Mouse (Mus musculus) forebrain, embryonic 13.5 days (tissue): Measurements from ENCODE around the gene Gm20662. TPM values are rescaled to one million over a fixed set of nuclear protein-coding genes. Genes with fewer than 3 reads are reported as not detected.
A peak's percentile ranks its signal among the peaks of the same experiment; 100 is the strongest.

ENCODE experiments used
- ATAC-seq: fragments of 200-750 bp; cut with Nextera tagmentation; 2 replicates; pipeline ENCODE4 v1.8.0; 2017
- H3K27ac ChIP-seq: fragments of 300-500 bp; sonication (generic); 2 replicates; pipeline ENCODE4 v1.5.1; 2015; ENCODE audit warnings: inconsistent platforms, mild to moderate bottlenecking, moderate library complexity
- H3K27me3 ChIP-seq: fragments of 300-500 bp; sonication (generic); 2 replicates; pipeline ENCODE4 v1.6.1; 2015; ENCODE audit warnings: mild to moderate bottlenecking, inconsistent platforms
- H3K36me3 ChIP-seq: fragments of 300-500 bp; sonication (generic); 2 replicates; pipeline ENCODE4 v1.6.1; 2015; ENCODE audit warnings: mild to moderate bottlenecking, inconsistent platforms; ENCODE audit not compliant: poor library complexity, severe bottlenecking
- H3K4me1 ChIP-seq: fragments of 300-500 bp; sonication (generic); 2 replicates; pipeline ENCODE4 v1.6.1; 2015; ENCODE audit warnings: inconsistent platforms
- H3K4me2 ChIP-seq: fragments of 300-500 bp; sonication (generic); 2 replicates; pipeline ENCODE4 v1.6.1; 2015; ENCODE audit warnings: inconsistent platforms, mild to moderate bottlenecking, moderate library complexity
- H3K4me3 ChIP-seq: fragments of 300-500 bp; sonication (generic); 2 replicates; pipeline ENCODE4 v1.5.1; 2015; ENCODE audit warnings: mild to moderate bottlenecking, inconsistent platforms
- H3K9ac ChIP-seq: fragments of 300-500 bp; sonication (generic); 2 replicates; pipeline ENCODE4 v1.6.1; 2015; ENCODE audit warnings: mild to moderate bottlenecking, inconsistent platforms
- H3K9me3 ChIP-seq: fragments of 300-500 bp; sonication (generic); replicated peaks from 2 replicates; pipeline ENCODE4 v1.6.1; 2016; ENCODE audit warnings: inconsistent platforms
- WGBS: fragments of 180-500 bp; shearing (Covaris S2); methylation state at CpG from one replicate; pipeline ENCODE4 v1.1.7; 2015; 5-methylcytosine and 5-hydroxymethylcytosine counted together
- polyA plus RNA-seq: library from polyadenylated mRNA; unstranded; fragments of >200 nt; fragmentation: Nextera tagmentation; extraction: Ambion mirVana; gene quantifications from 2 replicates; pipeline ENCODE4 v1.2.1, GENCODE M21; 2015

Gene Gm20662
- polyA plus RNA-seq, 1 experiment from 2014 or later, result 0.52 TPM

DNA sequence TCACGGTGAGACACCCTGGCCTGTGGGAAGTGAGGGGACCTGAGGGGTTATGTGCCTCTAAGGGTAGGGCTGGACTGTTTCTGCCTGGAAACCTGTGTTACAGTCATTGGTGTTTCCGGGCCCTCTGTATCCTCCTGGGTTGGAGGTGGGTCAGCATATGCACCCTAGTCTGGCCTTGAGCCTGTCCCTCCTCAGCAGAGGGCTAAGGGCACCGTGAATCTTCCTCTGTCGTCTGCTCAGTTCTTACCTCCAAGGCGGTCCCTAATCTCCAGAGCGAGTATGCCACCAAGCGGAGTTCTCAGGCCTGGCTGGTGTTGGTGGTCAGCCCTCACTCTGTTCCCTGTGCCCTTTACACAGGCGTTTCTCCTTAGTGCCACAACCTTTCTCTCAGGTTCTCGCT lies 33.2 kb upstream of the Gm20662 start:
- ATAC-seq, result no peak
- Histone ChIP-seq H3K27me3 (no peaks in the 10 kb centered on the region), H3K4me3 (no peak overlapping the region), H3K27ac (no peak overlapping the region), H3K4me1 (peaks cover 11% of the 10 kb centered on the region), H3K9me3 (no peaks in the 10 kb centered on the region), H3K4me2 (no peak overlapping the region), H3K9ac (no peak overlapping the region), H3K36me3 (peaks cover 64% of the 10 kb centered on the region)
- WGBS, result 95% methylated on average over 9 of the region's 9 CpGs

DNA sequence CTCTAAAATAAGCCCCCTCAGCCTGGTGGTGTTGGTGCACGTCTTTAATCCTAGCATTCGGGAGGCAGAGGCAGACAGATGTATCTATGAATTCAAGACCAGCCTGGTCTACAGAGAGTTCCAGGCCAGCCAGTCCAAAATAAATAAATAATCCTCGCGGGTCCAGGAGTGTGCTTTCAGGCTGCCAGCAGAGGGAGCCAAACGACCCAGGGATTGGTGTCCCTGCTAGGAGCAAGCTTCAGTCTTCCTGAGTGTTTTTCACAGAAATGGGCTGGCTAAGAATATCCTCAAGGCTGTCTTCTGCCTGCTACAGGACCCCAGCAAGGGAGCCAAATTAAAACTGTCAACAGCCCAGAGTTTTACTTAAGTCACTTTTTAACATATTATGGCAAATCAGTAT lies 32.4 kb upstream of the Gm20662 start:
- peaks cover 67% of the 10 kb centered on the region for H3K36me3 ChIP-seq

DNA sequence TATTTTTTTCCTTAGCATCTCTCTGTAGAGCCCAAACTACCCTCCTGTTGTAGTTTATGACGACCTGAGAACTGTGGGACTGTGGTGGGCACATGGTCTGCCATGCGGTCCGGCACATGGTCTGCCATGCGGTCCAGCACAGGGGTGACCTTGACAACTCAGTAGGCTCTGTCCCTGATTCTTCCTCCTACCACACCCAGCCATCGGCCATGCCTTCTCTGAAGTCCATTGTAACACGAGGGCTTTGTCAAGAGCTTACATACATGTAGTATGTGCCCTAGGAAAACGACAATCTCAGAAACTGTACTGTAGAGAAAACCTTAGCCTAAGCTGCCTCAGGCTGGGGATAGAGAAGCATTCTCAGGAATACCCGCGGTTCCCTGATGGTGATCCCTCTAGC lies 31.5 kb upstream of the Gm20662 start:
- H3K27ac ChIP-seq, result no peak overlapping the region
- no peak overlapping the region for H3K4me3 ChIP-seq
- no peaks in the 10 kb centered on the region for H3K9me3 ChIP-seq
- no peaks in the 10 kb centered on the region for H3K27me3 ChIP-seq
- WGBS, result 93% methylated on average over 9 of the region's 9 CpGs
- peaks cover 11% of the 10 kb centered on the region for H3K4me1 ChIP-seq
- no peak for ATAC-seq
- H3K4me2 ChIP-seq, result no peak overlapping the region
- no peak overlapping the region for H3K9ac ChIP-seq
- H3K36me3 ChIP-seq, result peaks cover 67% of the 10 kb centered on the region

More for the DNA sequence above, 32.4 kb upstream of the Gm20662 start:
- ATAC-seq, result peak; percentile 38; the same call in 1 of the 2 replicates
- Histone ChIP-seq H3K4me2 (no peak overlapping the region), H3K9me3 (no peaks in the 10 kb centered on the region), H3K4me3 (no peak overlapping the region), H3K9ac (no peak overlapping the region), H3K27ac (no peak overlapping the region), H3K27me3 (no peaks in the 10 kb centered on the region), H3K4me1 (peaks cover 11% of the 10 kb centered on the region)
- 29% methylated on average over 5 of the region's 5 CpGs for WGBS

DNA sequence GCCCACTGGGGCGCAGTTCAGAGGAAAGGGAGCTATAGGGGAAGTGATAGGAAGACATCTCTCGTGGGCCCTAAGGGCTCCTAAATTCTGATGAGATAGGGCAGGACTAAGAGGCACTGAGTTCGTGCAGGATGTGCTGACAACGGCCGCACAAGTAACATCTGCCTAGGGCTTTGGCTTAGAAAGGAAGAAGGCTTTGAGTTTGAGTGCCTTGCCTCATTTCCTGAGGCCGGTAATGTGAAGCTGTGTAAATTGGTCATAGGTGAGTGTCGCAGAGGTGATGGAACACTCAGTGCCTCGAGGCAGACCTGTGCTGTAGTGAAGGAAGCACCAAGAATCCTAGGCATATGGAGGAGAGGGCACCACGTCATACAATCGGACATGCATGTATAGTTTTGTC lies 29.5 kb upstream of the Gm20662 start:
- no peak overlapping the region for H3K27ac ChIP-seq
- no peaks in the 10 kb centered on the region for H3K27me3 ChIP-seq
- no peak for ATAC-seq
- H3K9me3 ChIP-seq, result no peaks in the 10 kb centered on the region
- H3K36me3 ChIP-seq, result peaks cover 68% of the 10 kb centered on the region
- peaks cover 4% of the 10 kb centered on the region for H3K4me1 ChIP-seq
- WGBS, result 93% methylated on average over 10 of the region's 10 CpGs
- H3K4me3 ChIP-seq, result no peak overlapping the region
- no peak overlapping the region for H3K9ac ChIP-seq
- H3K4me2 ChIP-seq, result no peak overlapping the region

DNA sequence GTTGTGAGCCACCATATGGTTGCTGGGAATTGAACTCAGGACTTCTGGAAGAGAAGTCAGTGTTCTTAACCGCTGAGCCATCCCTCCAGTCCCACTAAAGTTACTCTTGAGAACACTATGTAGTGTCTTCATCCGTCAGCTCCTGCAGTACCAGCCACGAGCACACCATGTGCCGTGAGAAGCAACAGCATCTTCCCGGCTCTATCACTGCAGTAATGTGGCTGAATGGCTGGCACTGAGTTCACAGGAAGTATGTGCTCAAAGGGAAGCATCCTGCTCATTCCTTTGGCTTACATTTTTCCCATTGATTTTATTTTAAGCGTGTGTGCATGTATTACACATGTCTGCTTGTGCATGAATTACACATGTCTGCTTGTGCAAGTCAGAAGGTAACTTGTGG lies 28.7 kb upstream of the Gm20662 start:
- Histone ChIP-seq H3K27ac (no peak overlapping the region), H3K36me3 (peaks cover 65% of the 10 kb centered on the region), H3K27me3 (no peaks in the 10 kb centered on the region), H3K9ac (no peak overlapping the region), H3K4me2 (no peak overlapping the region), H3K4me3 (no peak overlapping the region), H3K9me3 (no peaks in the 10 kb centered on the region), H3K4me1 (no peaks in the 10 kb centered on the region)
- ATAC-seq, result no peak
- 92% methylated on average over 6 of the region's 6 CpGs for WGBS

DNA sequence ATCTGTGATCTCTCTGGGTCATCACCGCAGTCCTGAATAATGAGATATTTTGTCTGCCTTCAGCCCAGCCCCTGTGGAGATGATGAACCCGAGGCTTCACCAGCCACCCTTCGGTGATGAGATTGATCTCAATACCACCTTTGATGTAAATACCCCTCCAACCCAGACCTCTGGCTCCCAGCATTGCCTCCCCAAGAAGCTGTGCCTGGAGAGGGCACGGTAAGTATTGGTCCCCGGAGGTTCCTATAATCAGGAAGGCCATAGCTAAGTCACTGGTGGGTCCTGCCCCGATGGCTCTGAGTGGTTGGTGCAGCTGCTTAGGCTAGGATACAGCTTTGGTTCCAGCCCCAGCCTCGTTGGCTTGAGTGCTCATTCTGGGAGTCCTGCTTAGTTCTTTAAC lies 27.6 kb upstream of the Gm20662 start:
- no peak for ATAC-seq
- 94% methylated on average over 7 of the region's 7 CpGs for WGBS
- no peak overlapping the region for H3K4me2 ChIP-seq
- no peak overlapping the region for H3K9ac ChIP-seq
- peaks cover 55% of the 10 kb centered on the region for H3K36me3 ChIP-seq
- no peaks in the 10 kb centered on the region for H3K4me1 ChIP-seq
- H3K4me3 ChIP-seq, result no peak overlapping the region
- no peaks in the 10 kb centered on the region for H3K9me3 ChIP-seq
- no peak overlapping the region for H3K27ac ChIP-seq
- no peaks in the 10 kb centered on the region for H3K27me3 ChIP-seq

DNA sequence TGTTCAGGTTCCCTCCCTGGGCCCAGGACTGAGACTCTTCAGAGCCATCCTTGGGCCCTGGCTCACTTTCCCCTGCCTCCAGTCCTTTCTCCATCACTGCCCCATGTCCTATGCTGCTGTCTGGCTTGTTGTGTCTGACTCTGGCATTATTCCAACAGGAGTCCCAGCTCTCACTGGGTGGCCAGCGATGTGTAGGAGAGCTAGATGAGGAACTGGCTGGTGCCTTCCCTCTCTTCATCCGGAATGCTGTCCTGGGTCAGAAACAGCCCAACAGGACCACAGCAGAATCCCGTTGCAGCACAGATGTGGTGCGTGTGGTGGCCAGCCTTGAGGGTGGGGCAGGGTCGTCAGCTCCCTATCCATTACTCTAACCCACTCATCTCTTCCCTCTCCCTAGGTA lies 25.8 kb upstream of the Gm20662 start:
- H3K27me3 ChIP-seq, result no peaks in the 10 kb centered on the region
- ATAC-seq, result no peak
- H3K27ac ChIP-seq, result no peak overlapping the region
- H3K4me1 ChIP-seq, result no peaks in the 10 kb centered on the region
- peaks cover 39% of the 10 kb centered on the region for H3K36me3 ChIP-seq
- H3K4me3 ChIP-seq, result no peak overlapping the region
- WGBS, result 91% methylated on average over 5 of the region's 5 CpGs
- H3K9ac ChIP-seq, result no peak overlapping the region
- no peak overlapping the region for H3K4me2 ChIP-seq
- H3K9me3 ChIP-seq, result no peaks in the 10 kb centered on the region

DNA sequence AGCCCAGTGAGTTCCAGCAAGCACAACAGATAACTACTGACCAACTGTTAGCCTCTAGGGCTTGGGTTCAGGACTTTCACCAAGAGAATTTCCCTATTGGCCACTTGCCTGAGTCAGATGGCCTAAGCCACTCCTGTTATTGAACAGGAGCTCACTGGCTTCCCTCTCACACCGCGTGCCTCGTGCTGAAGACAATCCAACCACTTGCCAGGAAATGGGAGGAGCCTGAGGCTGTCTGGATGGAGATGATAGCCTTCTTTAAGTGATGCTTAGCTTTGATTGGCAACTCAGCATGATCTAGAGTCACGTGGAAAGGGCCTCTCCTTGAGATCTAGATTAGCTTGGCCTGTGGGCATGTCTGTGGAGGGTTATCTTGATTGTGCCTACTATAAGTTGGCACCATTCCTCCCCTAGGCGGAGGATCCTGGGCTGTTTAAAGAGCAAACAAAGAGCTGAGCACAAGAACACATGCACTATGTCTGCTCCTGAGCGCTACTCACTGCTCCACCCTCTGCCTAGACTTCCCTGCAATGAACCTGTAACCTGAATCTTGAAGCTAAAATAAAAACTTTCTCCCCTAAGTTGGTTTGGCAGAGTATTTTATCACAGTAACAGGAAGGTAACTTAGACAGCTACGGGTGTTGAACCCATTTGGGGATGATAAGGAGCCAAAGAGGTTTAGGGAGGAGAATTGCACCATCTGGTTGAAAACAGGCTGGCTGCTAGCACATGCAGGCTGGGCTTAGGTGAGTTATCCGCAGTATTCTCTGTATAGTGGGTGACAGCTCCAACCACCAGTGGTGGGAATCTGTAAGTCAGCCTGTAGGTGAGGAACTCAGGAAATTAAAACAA lies 24.2 kb upstream of the Gm20662 start:
- Histone ChIP-seq H3K4me1 (no peaks in the 10 kb centered on the region), H3K4me3 (no peak overlapping the region), H3K27ac (no peak overlapping the region), H3K9ac (no peak overlapping the region), H3K36me3 (peaks cover 38% of the 10 kb centered on the region), H3K27me3 (no peaks in the 10 kb centered on the region), H3K9me3 (no peaks in the 10 kb centered on the region), H3K4me2 (no peak overlapping the region)
- ATAC-seq, result no peak
- WGBS, result 88% methylated on average over 8 of the region's 8 CpGs

DNA sequence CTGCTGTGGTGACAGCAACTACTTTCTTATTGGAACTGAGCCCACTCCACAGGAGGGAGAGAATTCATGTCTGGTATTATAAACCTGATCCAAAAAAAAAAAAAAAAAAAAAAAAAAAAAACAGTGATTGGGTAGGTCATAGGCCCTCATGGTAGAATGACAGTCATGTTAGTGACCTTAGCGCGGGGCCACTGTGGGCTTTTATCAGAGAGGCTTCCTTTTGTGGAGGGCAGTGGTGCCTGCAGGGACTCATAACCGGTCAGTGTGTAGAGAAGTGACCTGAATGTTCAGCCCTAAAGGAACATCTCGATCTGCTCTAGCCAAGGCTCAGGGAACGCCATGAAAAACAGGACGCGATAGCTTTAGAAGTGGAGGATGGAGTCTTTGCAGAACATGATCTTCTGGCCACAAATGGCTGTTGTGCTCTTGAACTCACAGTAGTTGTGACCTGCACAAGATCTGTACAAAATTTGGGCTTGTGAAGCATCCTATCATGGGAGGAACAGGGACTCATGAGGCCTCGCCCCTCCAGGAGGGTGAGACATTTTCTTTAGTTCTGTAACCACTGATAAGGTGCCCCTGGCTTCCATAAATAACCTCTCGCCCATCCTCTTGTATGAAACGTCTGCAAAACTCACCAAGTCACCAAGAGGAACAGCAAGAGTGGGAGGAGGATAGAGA lies 21.5 kb upstream of the Gm20662 start:
- Histone ChIP-seq H3K9me3 (no peaks in the 10 kb centered on the region), H3K27me3 (no peaks in the 10 kb centered on the region), H3K4me3 (no peak overlapping the region), H3K9ac (no peak overlapping the region), H3K4me1 (no peaks in the 10 kb centered on the region), H3K36me3 (peaks cover 24% of the 10 kb centered on the region), H3K27ac (no peak overlapping the region), H3K4me2 (no peak overlapping the region)
- WGBS, result 88% methylated on average over 10 of the region's 10 CpGs
- no peak for ATAC-seq

DNA sequence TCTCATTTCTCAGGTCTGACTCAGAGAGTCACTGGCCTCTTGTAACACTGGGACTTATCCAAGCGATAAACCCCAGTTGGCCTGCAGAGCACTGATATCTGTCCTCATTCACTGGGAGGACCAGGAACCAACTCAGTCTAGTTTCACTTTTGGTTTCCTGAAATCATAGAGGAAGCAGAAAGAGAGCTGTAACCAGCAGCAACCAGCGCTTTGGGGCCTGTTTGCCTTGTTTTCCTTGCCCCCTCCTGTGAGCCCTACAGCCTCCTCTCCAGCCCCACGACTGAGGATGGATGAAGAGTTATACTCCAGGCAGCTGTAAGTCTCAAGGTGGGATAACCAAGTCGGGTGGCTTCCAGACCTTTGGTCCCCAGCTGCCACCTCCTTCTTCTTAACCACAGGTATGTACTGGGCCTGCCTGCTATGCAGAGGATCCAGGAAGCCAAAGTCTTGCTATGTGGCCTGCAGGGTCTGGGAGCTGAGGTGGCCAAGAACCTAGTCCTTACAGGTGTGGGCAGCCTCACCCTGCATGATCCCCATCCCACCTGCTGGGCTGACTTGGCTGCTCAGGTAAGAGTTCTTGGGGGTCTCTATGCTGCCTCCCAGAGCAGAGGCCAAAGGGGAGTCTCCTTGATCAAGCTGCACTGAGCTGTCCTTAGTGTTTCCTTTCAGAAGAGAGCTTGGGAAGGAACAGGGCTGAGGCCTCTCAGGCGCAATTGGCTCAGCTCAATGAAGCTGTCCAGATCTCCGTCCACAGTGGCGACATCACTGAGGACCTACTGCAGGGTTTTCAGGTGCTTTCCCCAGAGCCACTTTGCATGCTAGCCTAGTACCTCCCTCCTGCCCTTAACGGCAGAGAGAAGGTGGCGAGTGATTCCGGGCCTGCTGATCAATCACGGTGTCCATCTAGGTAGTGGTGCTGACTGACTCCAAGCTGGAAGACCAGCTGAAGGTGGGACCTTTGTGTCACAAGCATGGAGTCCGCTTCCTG lies 20.5 kb upstream of the Gm20662 start, which contains the start of gene Uba7:
Gene Uba7 (plus strand): TSS at position 107 of the 988 bp plus-strand sequence.
- H3K27me3 ChIP-seq, result no peaks in the 10 kb centered on the region
- H3K27ac ChIP-seq, result no peak within 1 kb of the TSS
- peaks cover 13% of the 10 kb centered on the region for H3K36me3 ChIP-seq
- no peak within 1 kb of the TSS for H3K9ac ChIP-seq
- no peak for ATAC-seq
- WGBS, result 73% methylated on average over 12 of the region's 12 CpGs
- no peak within 1 kb of the TSS for H3K4me2 ChIP-seq
- no peaks in the 10 kb centered on the region for H3K9me3 ChIP-seq
- no peak within 1 kb of the TSS for H3K4me3 ChIP-seq
- H3K4me1 ChIP-seq, result no peaks in the 10 kb centered on the region

DNA sequence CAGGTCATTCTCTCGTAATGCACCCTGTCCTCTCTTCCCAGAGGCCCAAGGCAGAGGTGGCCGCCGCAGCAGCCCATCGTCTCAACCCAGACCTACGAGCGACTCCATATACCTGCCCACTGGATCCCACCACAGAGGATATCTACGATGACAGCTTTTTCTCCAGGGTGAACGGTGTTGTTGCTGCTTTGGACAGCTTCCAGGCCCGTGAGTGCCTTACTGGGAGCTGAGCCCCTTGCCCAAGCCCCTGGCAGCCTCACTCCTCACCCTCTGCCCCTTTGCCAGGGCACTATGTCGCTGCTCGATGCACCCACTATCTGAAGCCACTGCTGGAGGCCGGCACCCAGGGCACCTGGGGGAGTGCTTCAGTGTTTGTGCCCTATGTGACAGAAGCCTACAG lies 17.3 kb upstream of the Gm20662 start:
- Histone ChIP-seq H3K4me3 (no peak overlapping the region), H3K27ac (no peak overlapping the region), H3K9me3 (no peaks in the 10 kb centered on the region), H3K36me3 (no peaks in the 10 kb centered on the region), H3K27me3 (peaks cover under 1% of the 10 kb centered on the region; the same call in 1 of the 2 replicates), H3K4me1 (peaks cover 25% of the 10 kb centered on the region), H3K4me2 (no peak overlapping the region), H3K9ac (no peak overlapping the region)
- 85% methylated on average over 12 of the region's 12 CpGs for WGBS
- ATAC-seq, result no peak
